Comparison of ENCODE assay signal across 8 mouse cellular contexts in genomic region chr4:111886607-111887006, GRCm38 (mm10). TPM values are rescaled to one million over a fixed set of nuclear protein-coding genes. Genes with fewer than 3 reads are reported as not detected.
DNase-seq lines count a peak whose midpoint lies in the region; ATAC-seq lines count a peak whose summit lies in the region.

No protein-coding gene starts in this region.

- WGBS in midbrain, embryonic 13.5 days: 20% methylated on average over 4 of the region's 4 CpGs

- no peak overlapping the region for H3K27ac ChIP-seq in midbrain, embryonic 13.5 days

- peak; percentile 61 to 90 for DNase-seq in heart, adult 18-20 months
- DNase-seq in heart, postnatal 25 days (ENCODE audit: low spot score): no peak
- DNase-seq in embryo, embryonic 10.5 days (ENCODE audit: low spot score): peak; percentile 88
- DNase-seq in gastrocnemius, postnatal 4 days (ENCODE audit: low spot score in 2 of 2): peak; percentile 22 to 60
- DNase-seq in kidney, adult 11 months: peak; percentile 56
- DNase-seq in left cerebral cortex, postnatal 36 days (ENCODE audit: low spot score in 2 of 2): peak; percentile 70 to 79
- peak; percentile 29 to 63 for DNase-seq in spleen, postnatal 10 days (ENCODE audit: low spot score in 2 of 2)

- H3K9me3 ChIP-seq in midbrain, embryonic 13.5 days: no peaks in the 10 kb centered on the region

- intact Hi-C loops in heart, postnatal 25 days (cut with DNase I): loop anchor here (10.0 kb wide), 1 partner anchor 1832 kb away; no protein-coding TSS in a partner anchor
- intact Hi-C loops in left cerebral cortex, postnatal 36 days (cut with DNase I): no loop called here

- no peak overlapping the region for H3K9ac ChIP-seq in midbrain, embryonic 13.5 days (replicated peaks)

- H3K4me2 ChIP-seq in midbrain, embryonic 13.5 days (replicated peaks): no peak overlapping the region

- H3K4me3 ChIP-seq in midbrain, embryonic 13.5 days (replicated peaks): no peak overlapping the region

- H3K36me3 ChIP-seq in midbrain, embryonic 13.5 days: no peaks in the 10 kb centered on the region

- no peaks in the 10 kb centered on the region for H3K27me3 ChIP-seq in midbrain, embryonic 13.5 days

- H3K4me1 ChIP-seq in midbrain, embryonic 13.5 days (replicated peaks): no peaks in the 10 kb centered on the region

- peak; percentile 89 for ATAC-seq in midbrain, embryonic 13.5 days

RNA-seq across cellular contexts. Expression of gene Slc5a9, which starts 16.1 kb away (rescaled TPM):
- total RNA-seq in heart, adult 18-20 months (2021): not detected
- not detected for total RNA-seq in heart, postnatal 25 days (2021)
- not detected for total RNA-seq in gastrocnemius, postnatal 4 days (2021)
- total RNA-seq in left cerebral cortex, postnatal 36 days (2021): not detected
- not detected in 2 replicates for polyA plus RNA-seq in midbrain, embryonic 13.5 days (2015; fragmentation: Nextera tagmentation; extraction: Ambion mirVana)

RNA-seq across cellular contexts. Expression of gene Skint8, which starts 32.6 kb away (rescaled TPM):
- not detected for total RNA-seq in heart, adult 18-20 months (2021)
- not detected for total RNA-seq in heart, postnatal 25 days (2021)
- not detected for total RNA-seq in gastrocnemius, postnatal 4 days (2021)
- total RNA-seq in left cerebral cortex, postnatal 36 days (2021): under 1 TPM in 1 of 2 experiments, not detected in 1; 0.12 TPM
- not detected in 2 replicates for polyA plus RNA-seq in midbrain, embryonic 13.5 days (2015; fragmentation: Nextera tagmentation; extraction: Ambion mirVana)
